Mouse (Mus musculus) thymus, postnatal 0 days (tissue): ENCODE measurements around the gene Gm45062. TPM values are rescaled to one million over a fixed set of nuclear protein-coding genes. Genes with fewer than 3 reads are reported as not detected.
A peak's percentile ranks its signal among the peaks of the same experiment; 100 is the strongest.

Experiments
- DNase-seq: peaks from one replicate; pipeline ENCODE4 v3.0.0-alpha.2; 2015; ENCODE audit warnings: low spot score
- polyA plus RNA-seq: library from polyadenylated mRNA; unstranded; fragments of >200 nt; fragmentation: Nextera tagmentation; extraction: Ambion mirVana; gene quantifications from 2 replicates; pipeline ENCODE4 v1.2.1, GENCODE M21; 2015

Gm45062 gene
- 27.6 and 29.5 TPM in 2 replicates for polyA plus RNA-seq

- DNase-seq = peak; percentile 99
Measured at GRCm38 (mm10) chr6:8259004-8259666, at the start of gene Gm45062, which contains the start of the genes Rpa3 and Umad1. Gene Gm45062, plus strand, starts transcription at chr6:8259450. Gene Rpa3, minus strand, starts transcription at chr6:8259173. Gene Umad1, plus strand, starts transcription at chr6:8259288.

- DNase-seq = no peak
Measured at GRCm38 (mm10) chr6:8209866-8210186, 49.4 kb upstream of the Gm45062 start.

- DNase-seq = no peak
Measured at GRCm38 (mm10) chr6:8210661-8211060, 48.6 kb upstream of the Gm45062 start.

- no peak for DNase-seq
Measured at GRCm38 (mm10) chr6:8227035-8227434, 32.2 kb upstream of the Gm45062 start.

GRCm38 (mm10) chr6:8228596-8228995, 30.7 kb upstream of the Gm45062 start:
- DNase-seq = no peak

GRCm38 (mm10) chr6:8258316-8258715, 934 bp upstream of the Gm45062 start:
- DNase-seq = no peak

GRCm38 (mm10) chr6:8259667-8260044, 406 bp downstream of the Gm45062 start:
- no peak for DNase-seq

- DNase-seq = no peak
Measured at GRCm38 (mm10) chr6:8271047-8271446, 11.8 kb downstream of the Gm45062 start.

- peak; percentile 65 for DNase-seq
Measured at GRCm38 (mm10) chr6:8274387-8275054, 15.3 kb downstream of the Gm45062 start.

- DNase-seq = peak; percentile 92
Measured at GRCm38 (mm10) chr6:8275098-8275497, 15.8 kb downstream of the Gm45062 start.

GRCm38 (mm10) chr6:8276431-8276830, 17.2 kb downstream of the Gm45062 start:
- DNase-seq = no peak

GRCm38 (mm10) chr6:8278426-8279002, 19.3 kb downstream of the Gm45062 start:
- peak; percentile 31 for DNase-seq

GRCm38 (mm10) chr6:8283255-8283654, 24.0 kb downstream of the Gm45062 start:
- no peak for DNase-seq

GRCm38 (mm10) chr6:8285401-8285960, 26.2 kb downstream of the Gm45062 start:
- no peak for DNase-seq

GRCm38 (mm10) chr6:8286146-8286545, 26.9 kb downstream of the Gm45062 start:
- no peak for DNase-seq

GRCm38 (mm10) chr6:8288755-8289580, 29.7 kb downstream of the Gm45062 start:
- DNase-seq = no peak

GRCm38 (mm10) chr6:8294048-8294784, 35.0 kb downstream of the Gm45062 start:
- DNase-seq = no peak

- peak; percentile 56 for DNase-seq
Measured at GRCm38 (mm10) chr6:8299066-8299863, 40.0 kb downstream of the Gm45062 start.

- no peak for DNase-seq
Measured at GRCm38 (mm10) chr6:8307878-8308775, 48.9 kb downstream of the Gm45062 start.
